Mouse (Mus musculus) cerebellum, postnatal 14 days (tissue): ENCODE data around the gene Gpc4.

Experiments used
- DNase-seq, 2 experiments: peaks; one replicate each; pipeline ENCODE4 v3.0.0; 2021; ENCODE audit warnings: mixed read lengths in 2 of 2

Gpc4 gene

DNA sequence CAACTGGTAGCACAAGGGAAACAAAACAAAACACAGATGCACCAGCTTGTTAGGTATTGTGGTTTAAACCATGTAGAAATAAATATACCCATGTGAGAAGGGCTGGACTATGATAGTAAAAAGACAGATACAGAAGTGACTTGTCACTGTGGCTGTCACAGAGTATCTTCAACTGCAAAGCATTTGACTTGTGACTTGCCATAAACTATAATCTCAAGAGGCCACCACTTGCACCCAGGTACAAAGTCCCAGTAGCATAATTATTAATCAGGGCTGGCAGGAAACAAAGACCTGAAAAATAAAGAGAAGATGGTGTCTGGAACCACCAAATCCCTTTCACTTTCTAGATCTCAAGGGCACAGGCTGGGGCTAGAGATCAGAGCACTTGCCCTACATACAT, 19.5 kb downstream of the Gpc4 start:
- no peak for DNase-seq

DNA sequence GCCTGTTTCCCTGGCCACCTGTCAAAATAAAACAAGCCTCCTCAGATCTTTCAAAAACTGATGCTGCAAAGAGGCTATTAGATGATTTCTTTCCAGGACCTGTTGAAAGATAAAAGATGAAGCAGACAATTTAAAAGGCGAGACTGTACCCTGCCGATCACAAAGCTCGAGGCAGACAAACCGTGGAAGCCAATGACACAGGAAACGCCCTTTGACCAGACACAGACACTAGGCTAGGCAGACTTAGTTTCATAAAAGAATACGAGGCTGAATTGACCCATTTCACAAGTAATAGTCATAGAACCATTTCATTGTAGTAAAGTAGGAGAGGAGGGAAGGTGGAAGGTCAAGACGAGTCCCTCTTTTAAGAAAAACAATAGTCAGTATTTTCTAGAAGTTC, 20.6 kb downstream of the Gpc4 start:
- DNase-seq = no peak

DNA sequence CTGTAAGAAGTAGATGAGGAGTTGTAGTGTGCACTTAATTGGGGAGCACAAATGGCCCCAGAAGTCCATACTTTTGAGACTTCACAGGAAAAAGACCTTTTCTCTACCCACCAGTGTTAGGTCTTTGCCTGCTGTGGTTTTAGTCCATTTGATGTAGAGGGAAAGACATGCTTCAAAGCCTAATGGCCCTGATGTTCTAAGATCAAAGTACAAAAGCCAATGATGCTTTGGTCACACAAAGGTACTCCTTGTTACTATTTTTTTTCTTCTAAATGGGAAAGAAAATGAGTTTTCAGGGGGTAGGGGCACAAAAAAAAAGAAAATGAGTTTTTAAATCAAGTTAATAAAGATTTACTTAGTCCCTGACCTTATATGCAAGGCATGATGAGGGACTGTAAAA, 24.7 kb downstream of the Gpc4 start:
- DNase-seq = no peak

DNA sequence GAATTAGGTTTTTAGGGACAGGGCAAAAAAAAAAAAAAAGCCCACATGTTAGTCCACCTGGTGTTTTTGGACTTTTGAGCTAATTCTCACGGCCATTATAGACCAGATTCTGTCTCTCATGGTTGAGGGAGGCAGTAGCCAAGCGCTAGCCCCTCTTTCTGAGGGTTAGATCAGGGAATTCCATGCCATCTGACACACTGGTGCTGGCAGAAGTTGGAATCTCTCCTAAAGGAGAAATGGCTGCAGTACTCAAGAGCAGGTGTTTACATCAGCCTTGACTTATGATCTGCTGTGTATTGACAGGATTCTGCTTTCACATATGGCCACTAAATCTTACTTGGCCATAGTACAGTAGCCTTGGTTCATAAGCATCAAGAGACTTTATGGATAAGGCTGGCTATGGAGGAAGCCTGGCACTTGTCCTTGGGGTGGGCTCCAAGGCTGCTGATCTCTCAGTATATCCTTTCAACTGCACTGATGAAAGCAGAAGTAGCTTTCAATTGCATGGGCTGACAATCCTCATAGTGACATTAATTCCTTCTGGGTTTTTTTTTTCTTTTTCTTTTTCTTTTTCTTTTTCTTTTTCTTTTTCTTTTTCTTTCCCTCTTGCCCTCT, 26.5 kb downstream of the Gpc4 start:
- peak in 1 of 2 experiments; percentile 9 for DNase-seq

DNA sequence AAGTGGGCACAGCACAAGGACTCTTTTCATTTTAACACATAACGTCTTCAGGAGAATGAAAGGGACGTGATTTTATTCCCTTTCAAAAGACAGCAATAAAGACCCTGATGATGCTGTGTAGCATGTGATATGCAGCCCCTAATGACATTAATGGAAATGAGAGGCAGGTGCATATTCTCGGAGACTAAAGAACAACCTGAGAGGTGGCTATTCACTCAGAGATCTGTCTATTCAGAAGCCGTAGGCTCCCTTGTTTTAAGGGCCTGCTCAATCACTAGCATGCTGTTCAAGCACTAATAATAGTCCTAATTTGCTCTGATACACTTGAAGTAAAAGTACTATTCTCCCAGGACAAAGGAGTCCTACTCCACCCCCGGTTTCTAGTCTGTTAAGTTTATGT, 27.0 kb downstream of the Gpc4 start:
- no peak for DNase-seq

DNA sequence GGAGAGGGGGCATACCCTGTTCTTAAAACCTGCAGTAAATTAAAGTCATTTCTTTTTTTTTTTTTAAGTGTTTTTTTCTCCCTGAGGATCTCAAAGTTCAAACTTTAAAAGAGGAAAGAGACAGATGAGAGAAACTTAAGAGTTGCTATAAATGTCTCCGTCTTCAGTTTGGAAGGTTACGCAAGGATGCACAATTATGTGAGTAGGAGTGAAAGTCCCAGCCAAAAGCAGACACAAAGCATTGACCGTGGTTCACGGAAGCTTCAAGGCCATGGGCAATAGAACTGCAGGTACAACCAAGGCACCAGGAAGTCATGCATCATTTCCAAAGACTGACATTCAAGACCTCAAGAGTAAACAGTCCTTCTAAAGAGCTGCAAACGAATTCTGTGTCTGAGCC, 28.5 kb downstream of the Gpc4 start:
- no peak for DNase-seq

DNA sequence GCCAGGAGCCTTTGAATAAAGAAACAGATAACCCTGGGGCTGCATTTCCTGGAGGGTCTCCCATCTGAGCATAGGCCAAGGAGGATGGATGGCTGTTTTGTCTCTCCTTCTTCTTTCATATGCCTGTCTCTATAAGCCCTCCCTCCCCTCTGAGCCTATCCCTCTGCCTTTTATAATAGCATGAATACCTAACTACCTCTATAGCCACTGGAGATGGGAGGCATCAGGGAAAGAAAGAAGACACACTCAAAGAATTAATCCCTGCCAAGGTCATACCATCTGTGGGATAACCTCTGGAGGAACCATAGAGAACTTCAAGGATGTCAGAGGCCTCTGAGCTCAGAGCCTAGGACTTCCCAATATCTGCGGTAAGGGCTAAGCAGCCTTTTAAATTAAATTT, 35.4 kb downstream of the Gpc4 start:
- DNase-seq = no peak

DNA sequence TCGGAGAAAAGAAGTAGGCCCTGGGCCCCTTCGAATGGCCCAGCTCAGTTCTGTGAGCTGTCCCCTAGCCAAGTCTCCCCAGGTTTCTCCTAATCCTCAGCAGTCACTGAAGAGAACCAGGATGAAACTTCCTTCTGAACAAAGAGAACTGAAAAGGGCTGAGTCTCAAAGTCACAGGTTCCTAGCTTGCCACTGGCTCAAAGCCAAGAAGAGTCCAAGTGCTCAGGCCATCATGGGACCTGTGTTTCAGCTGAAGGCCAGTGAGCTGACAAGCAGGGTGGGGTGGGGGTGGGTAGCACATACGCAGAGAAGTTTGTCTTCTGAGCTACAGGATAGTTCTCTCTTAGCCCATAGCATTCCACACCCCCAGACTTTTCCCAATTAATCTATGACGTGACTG, 36.3 kb downstream of the Gpc4 start:
- no peak for DNase-seq

DNA sequence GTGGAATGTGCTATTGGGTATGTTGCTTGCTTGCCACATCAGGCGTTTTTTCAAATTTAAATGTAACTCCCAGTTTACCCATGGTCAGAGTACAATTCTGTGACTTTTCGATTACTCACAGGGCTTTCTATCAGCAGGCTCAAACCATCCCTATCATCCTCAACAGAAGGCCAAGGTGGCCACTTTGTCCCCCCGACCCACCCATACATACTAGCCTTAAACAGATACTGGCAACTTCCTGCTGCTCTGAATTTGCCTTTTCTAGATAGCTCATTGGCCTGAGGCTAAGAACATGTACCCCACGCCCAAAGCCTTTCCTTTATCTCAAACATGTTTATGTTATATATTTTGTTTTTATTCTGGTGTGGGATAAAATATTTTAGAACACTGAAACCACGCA, 51.4 kb downstream of the Gpc4 start:
- DNase-seq = no peak

DNA sequence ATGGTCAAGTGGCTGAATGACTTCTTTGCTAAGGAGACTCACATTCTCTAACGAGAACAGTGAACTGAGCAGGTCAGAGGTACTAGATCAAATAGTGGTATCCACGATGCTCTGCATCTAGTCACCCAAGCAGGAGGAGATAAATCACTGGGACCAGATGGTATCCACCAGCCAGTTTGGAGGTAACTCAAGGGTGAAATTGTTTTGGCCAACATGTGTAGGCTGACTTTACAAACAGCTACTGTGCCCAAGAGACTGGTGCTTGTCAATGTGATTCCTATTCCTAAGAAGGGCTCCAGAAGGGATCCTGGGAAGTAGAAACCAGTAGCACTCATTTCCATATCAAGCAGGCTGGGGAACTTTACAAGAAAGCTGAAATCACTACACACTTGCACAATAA, 55.4 kb downstream of the Gpc4 start:
- peak; percentile 35 to 43 for DNase-seq

DNA sequence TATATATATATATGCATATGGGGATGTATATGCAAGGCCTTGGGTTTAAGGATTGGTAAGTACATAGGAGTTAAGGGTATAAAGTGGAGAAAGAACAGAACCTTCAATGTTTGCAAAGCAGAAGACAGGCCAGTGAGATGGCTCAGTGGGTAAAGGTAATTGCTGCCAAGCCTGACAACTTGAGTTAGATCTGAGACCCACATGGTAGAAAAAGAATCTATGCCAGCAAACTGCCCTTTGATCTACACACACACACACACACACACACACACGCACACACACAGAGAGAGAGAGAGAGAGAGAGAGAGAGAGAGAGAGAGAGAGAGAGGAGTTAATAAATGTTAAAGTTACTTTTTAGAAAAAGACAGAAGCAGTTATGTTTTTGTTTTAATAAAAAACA, 56.1 kb downstream of the Gpc4 start:
- peak; percentile 9 to 48 for DNase-seq

DNA sequence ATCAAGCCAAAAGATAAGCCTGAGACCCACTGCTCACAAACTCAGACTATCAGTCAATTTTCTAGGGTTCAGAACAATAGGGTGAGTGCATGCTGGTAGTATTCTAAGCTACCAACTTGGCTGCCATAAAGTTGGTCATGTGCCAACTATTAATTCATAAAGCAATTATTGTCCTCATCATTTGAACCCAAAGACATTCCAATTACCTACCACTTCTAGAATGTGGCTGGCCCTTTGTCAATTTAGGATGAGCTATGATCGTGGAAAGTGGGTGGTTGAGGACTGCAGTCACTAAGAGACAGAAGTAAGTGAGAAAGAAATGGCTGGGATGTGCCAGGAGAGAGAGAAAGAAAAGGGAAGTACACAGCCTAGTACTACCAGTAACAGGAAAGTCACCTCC, 61.3 kb downstream of the Gpc4 start:
- DNase-seq = no peak

DNA sequence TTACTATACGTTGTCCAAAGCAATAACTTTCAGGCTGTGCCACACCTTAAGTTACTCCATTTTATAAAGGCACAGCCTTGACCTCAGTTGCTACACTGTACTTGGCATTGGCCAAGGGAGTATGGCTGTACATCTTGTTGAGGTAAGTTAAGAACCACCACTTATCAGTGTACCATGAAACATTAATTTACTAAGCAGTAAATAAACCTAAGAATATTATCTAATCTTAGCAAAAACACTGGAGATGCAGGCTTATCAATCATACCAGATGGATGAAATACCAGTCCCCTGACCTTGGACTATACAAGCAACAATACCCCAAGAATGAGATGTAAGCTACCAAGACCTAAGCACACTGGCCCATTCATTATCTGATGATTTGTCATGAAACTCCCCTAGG, 63.1 kb downstream of the Gpc4 start:
- no peak for DNase-seq

DNA sequence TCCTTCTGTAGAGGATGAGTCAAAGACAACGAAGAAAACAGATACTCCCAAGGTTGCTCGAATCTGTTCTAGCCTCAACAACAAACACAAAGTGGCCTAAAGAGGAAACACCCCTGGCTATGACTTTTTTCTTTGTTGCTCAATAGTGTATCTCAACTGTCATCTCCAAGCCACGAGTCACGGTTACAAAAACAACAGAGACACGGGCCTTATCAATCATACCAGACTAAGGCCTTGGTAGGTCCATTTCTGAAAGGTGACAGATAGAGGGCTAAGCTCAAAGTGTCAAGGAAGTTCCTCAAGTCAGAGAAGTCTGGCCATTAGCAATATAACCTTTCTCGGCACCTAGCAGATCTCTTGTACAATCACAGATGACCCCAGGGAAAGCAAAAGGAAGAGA, 63.6 kb downstream of the Gpc4 start:
- no peak for DNase-seq

DNA sequence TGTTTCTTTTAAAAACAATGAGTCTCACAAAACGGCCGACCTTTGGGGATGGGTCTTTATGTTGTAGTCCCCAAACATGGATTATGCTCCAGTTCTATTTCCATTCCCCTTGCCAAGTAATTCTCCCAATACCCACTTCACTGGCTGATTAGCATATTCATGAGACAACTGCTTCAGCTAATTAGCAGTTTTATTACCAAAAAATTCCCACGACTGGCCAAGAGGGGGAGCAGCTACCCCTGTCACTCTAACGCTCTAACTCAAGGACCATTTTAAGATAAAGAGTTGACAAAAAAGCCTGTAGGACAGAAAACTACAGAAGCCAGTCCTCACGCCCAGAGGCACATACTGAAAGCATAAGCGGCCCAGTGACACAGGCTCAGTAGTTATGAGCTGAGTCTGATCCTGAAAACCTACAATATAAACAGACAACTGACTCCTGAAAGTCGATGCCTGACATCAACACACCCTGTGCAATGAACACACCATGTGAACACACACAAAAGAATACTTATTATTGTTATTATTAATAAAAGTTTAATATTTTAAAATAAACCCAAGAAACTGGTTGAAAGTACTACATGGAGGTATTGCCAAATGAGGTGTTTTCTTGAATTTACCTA, 77.2 kb downstream of the Gpc4 start:
- peak; percentile 60 to 63 for DNase-seq

DNA sequence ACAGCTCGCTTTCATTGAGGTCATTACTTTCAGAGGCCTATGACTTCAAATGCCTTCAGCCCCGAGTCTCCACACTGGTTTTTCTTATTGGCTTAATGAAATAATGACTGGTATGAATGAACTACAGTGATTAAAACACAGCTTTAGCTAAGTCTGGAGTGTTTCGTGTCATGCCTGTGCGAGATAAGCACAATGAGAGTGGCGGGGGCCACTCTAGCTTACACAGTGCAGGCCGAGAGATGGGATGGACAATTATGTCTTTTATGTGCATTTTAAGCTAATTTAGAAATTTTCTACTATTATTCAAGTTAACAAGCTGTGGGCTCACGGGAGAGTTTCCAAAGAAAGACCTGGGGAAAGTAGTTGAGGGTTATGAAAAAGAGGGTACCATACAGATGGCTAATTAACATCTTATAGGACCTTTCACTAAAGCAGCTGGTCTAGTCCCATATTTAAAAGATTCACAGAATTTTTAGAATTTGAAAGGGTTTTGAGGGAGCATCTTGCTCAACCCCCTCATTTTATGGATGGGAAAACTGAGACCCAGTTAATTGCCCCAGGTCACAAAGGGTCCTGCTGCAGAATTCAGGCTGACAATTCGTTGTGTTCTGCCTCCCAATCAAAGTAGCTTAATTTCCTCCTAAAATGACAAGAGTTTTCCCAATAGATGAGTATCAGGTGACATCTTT, 78.0 kb downstream of the Gpc4 start:
- no peak for DNase-seq

DNA sequence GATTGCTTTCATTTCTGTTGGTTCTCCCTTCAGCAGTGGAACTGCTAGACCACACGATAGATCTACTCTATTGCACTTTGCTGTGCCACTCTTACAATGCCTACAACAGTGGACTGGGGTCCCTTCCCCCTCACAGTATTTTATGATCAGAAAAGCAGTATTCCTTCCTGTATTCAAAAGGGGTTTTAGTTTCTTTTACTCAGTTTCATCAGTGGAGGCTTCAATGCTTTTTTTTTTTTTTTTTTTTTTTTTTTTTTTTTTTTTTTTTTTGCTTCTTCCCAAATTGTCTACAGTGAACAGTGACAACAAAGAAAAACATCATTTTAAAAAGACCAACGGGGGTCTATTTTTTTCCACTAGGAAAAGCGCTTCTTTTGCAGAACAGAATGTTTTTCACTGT, 81.5 kb downstream of the Gpc4 start:
- DNase-seq = no peak

DNA sequence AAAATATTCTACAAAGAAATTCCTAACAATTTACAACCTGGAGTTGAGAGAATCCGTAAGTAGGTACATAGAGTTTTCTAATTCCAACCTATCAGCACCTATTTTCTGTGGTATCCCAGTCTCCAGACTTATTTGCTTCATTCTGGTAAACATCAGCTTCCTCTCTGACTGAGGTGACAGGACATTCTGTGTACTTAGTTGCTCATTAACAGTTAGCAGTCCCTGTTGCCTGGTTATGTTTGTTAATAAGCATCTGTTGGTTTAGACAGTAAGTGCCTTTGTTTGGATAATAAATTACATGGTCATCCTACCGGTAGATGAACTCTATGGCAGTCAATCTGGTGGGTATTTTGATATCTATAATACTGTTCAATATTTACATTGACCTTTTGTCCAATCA, 92.6 kb downstream of the Gpc4 start:
- no peak for DNase-seq

DNA sequence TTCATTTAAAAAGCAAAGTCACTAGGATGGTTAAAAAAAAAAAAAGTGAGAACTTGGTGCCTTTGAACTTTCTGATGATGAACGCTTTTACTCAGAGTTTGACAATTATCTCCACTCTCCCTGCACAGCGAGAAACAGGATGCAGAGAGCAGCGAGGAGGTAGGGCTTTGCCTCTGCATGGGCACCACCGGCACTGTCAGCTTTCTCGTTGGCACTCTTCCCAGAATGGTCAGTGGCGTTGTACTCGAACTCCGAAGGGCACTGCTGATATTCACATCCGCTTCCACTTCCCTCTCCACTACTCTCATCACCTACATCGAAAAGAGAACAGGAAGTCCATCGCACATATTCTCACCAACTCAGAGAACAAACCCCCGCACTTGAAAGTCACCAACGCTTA, 111.6 kb downstream of the Gpc4 start:
- peak; percentile 7 to 17 for DNase-seq

DNA sequence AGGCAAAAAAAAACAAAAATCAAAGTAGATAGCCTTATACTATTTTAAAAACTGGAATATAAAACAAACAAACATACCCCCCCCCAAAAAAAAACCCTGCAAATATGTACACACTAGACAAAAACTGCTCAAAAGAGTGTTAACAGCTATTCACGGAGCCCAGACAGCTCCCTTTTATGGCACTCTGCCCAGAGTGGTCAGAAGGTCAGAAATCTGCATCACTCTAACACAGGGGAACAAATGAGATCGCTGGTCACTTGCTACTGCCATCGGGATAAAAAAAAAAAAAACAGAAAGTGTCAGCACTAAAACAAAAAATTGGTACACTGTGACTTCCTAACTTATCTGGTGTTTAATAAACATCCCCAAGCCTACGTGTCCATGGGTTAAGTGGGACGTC, 113.0 kb downstream of the Gpc4 start:
- peak; percentile 3 to 6 for DNase-seq

DNA sequence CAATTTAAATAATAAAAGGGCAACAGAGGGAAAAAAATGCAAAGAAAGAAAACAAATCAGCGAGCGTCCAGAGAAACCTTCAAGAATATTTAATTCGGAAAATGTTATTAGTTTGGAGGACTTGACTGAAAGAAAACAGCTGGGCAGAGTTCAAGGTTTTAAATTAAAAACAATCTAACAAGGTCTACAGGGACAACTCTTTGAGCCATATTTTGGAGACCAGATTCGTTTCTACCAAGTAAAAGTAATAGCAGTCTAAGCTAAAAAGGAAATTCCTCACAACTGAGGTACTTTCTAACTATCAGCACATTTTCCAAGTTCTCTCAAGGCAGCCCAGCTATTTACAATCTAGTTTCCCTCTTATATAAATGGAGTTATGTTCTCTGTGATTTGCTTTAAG, 114.1 kb downstream of the Gpc4 start:
- no peak for DNase-seq

DNA sequence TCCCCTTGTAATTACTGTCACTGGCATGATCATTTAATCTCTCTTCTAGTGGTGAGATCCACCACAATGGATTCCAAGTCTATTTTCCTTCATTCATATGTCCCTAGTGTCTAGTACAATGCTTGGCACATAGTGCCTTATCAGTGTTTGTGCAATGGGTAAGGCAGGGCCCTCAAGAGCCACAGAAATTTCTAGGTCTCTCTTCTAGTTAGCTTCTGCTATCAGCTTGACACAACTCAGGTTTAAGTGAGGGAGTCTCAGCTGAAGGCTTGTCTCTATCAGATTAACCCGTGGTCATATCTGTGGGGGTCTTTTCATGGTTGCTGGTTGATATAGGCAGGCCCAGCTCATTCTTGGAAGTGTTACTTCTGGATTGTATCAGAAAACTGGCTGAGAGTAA, 125.2 kb downstream of the Gpc4 start:
- DNase-seq = no peak

DNA sequence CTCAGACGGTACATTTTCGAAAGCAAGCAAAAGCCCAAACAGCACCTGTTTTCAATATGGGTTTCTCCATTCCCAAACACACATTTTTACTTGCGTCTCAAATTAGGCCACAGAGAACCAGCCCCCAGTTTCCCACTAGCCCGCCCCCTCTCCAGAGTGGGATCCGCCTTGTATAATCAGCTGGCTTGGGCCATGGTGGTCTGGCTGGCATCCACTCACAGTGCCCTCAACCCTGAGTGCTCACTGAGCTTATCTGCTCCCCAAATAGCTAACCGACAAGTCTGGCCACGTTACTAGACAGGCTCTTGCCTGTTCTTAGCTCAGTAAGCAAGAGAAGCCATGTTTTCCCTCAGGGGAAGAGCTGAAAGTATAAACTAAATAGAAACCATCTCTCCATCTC, 134.9 kb downstream of the Gpc4 start:
- DNase-seq = peak in 1 of 2 experiments; percentile 5

DNA sequence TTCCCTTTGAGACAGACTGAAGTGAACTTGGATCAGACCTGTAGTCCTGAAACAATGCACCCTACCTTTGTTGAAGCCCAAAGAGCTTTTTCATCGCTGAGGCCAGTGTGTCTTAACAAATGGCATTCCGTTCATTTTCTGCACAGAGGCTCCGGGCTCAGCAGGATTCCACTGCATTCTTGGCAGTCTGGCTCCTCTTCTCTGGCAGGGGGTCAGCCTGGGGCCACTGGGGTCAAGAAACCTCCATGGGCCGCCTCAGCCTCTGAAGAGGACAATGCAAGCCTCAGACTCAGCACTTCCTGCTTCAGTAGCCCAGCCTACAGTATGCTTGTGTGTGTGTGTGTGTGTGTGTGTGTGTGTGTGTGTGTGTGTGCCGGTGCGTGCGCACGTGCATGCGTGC, 147.4 kb downstream of the Gpc4 start:
- peak in 1 of 2 experiments; percentile 19 for DNase-seq
